Mouse (Mus musculus): ENCODE results near the gene Calm3. TPM values are rescaled to one million over a fixed set of nuclear protein-coding genes. Genes with fewer than 3 reads are reported as not detected.

The Calm3 gene
- polyA plus RNA-seq, 1 experiment = 452 TPM

DNA sequence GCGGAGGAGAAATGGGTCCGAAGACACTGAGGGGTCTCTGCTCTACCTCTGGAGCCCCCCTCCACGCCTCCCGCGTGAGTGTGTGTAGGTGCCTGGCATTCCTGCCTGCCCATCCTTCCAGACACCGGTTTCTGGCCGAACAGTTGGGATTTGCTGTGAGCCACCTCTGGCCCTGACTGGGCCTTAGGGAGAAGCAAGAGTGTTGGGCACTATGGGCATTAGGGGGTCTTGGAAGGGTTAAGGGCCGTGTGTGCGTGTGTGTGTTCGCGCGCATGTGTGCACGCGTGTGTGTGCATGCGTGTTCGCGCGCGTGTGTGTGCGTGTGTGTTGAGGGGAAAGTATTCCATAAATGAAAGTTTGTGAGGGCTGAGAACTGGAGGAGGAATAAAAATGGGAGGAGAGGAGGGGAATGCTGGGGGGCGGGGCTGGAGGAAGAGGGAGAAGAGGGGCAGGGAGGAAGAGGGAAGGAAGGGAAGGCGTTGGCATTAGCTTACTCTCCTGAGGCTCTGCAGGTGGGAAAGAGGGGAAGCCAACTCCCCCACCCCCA lies 23.5 kb upstream of the Calm3 start:
- peak overlapping the region; percentile 29 for H3K4me3 ChIP-seq (ENCODE audit: low read depth, low read length)
- no peak overlapping the region for H3K27ac ChIP-seq (ENCODE audit: insufficient read depth, low read depth, low read length)
- H3K4me1 ChIP-seq (ENCODE audit: control insufficient read depth, insufficient read depth, insufficient read length, low read length) = peaks cover 8% of the 10 kb centered on the region
- 32% methylated on average over 21 of the region's 22 CpGs for WGBS
- no peaks in the 10 kb centered on the region for H3K36me3 ChIP-seq (ENCODE audit: control insufficient read depth, insufficient read depth, low read length)
- H3K27me3 ChIP-seq (ENCODE audit: control insufficient read depth, insufficient read depth, low read length) = peaks cover 37% of the 10 kb centered on the region
- TF ChIP-seq POLR2A (IDR thresholded peaks at IDR 0.05; ENCODE audit: low read depth, low read length) = no peak
- TF ChIP-seq CTCF (IDR thresholded peaks at IDR 0.05; ENCODE audit: extremely low read depth, insufficient read length, insufficient replicate concordance, low read depth, low read length) = no peak

GRCm38 (mm10) chr7:16946441-16947348 lies 22.8 kb upstream of the Calm3 start:
- Histone ChIP-seq H3K4me3 (ENCODE audit: low read depth, low read length) (peak overlapping the region; percentile 29), H3K27me3 (ENCODE audit: control insufficient read depth, insufficient read depth, low read length) (peaks cover 37% of the 10 kb centered on the region), H3K36me3 (ENCODE audit: control insufficient read depth, insufficient read depth, low read length) (no peaks in the 10 kb centered on the region), H3K27ac (ENCODE audit: insufficient read depth, low read depth, low read length) (no peak overlapping the region), H3K4me1 (ENCODE audit: control insufficient read depth, insufficient read depth, insufficient read length, low read length) (peaks cover 8% of the 10 kb centered on the region)
- no peak for TF ChIP-seq POLR2A (IDR thresholded peaks at IDR 0.05; ENCODE audit: low read depth, low read length)
- WGBS = 13% methylated on average over 53 of the region's 53 CpGs

GRCm38 (mm10) chr7:16945419-16945818 lies 21.5 kb upstream of the Calm3 start:
- peaks cover 8% of the 10 kb centered on the region for H3K4me1 ChIP-seq (ENCODE audit: control insufficient read depth, insufficient read depth, insufficient read length, low read length)
- no peak overlapping the region for H3K27ac ChIP-seq (ENCODE audit: insufficient read depth, low read depth, low read length)
- no peak overlapping the region; the same call in 1 of the 2 replicates for H3K4me3 ChIP-seq (ENCODE audit: low read depth, low read length)
- TF ChIP-seq CTCF (IDR thresholded peaks at IDR 0.05; ENCODE audit: extremely low read depth, insufficient read length, insufficient replicate concordance, low read depth, low read length) (no peak), POLR2A (IDR thresholded peaks at IDR 0.05; ENCODE audit: low read depth, low read length) (no peak)
- 39% methylated on average over 17 of the region's 17 CpGs for WGBS
- peaks cover 37% of the 10 kb centered on the region for H3K27me3 ChIP-seq (ENCODE audit: control insufficient read depth, insufficient read depth, low read length)
- no peaks in the 10 kb centered on the region for H3K36me3 ChIP-seq (ENCODE audit: control insufficient read depth, insufficient read depth, low read length)

GRCm38 (mm10) chr7:16944808-16945315 lies 20.9 kb upstream of the Calm3 start:
- Histone ChIP-seq H3K27ac (ENCODE audit: insufficient read depth, low read depth, low read length) (no peak overlapping the region), H3K27me3 (ENCODE audit: control insufficient read depth, insufficient read depth, low read length) (peaks cover 37% of the 10 kb centered on the region), H3K36me3 (ENCODE audit: control insufficient read depth, insufficient read depth, low read length) (no peaks in the 10 kb centered on the region), H3K4me1 (ENCODE audit: control insufficient read depth, insufficient read depth, insufficient read length, low read length) (peaks cover 8% of the 10 kb centered on the region), H3K4me3 (ENCODE audit: low read depth, low read length) (peak overlapping the region; percentile 57)
- TF ChIP-seq POLR2A (IDR thresholded peaks at IDR 0.05; ENCODE audit: low read depth, low read length) = no peak
- TF ChIP-seq CTCF (IDR thresholded peaks at IDR 0.05; ENCODE audit: extremely low read depth, insufficient read length, insufficient replicate concordance, low read depth, low read length) = no peak
- 8% methylated on average over 22 of the region's 22 CpGs for WGBS

DNA sequence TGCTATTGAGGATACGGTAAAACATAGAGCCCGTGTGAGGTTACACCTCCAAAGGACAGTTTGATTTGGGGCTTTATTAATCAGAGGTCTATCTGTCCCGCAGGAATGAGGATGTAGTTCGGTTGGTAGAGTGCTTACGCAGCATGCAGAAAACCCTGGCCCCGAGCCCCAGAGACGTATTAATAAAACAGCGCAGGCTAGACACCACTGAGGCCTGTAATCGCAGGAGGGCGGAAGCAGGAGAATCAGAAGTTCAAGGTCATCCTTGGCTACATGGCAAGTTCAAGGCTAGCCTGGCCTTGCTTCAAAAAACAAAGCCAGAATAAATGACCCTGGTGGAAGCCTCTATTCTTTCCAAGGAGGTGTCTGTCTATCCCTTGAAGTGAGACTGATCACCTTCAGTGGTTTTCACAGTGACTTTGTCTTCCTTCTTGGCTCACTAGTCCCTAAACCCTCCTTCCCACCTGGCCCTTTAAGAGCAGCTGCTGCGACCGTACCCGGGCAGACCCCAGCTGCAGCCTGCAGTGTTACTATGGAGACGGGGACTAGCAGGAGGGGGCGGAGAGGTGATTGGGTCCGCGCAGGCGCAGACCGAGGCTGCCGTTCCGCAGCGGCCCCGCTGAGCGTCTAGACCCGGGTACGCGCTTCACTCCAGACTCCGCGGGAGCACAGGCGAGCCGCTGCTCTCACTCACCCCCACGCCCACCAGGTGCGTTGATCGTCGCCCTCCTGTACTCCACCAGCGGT lies 20.3 kb upstream of the Calm3 start, which contains the start of gene Pnmal2:
Gene Pnmal2 (plus strand): TSS at position 622 of the 747 bp plus-strand sequence.
- TF ChIP-seq CTCF (IDR thresholded peaks at IDR 0.05; ENCODE audit: extremely low read depth, insufficient read length, insufficient replicate concordance, low read depth, low read length) = no peak
- no peak for TF ChIP-seq POLR2A (IDR thresholded peaks at IDR 0.05; ENCODE audit: low read depth, low read length)
- H3K36me3 ChIP-seq (ENCODE audit: control insufficient read depth, insufficient read depth, low read length) = no peaks in the 10 kb centered on the region
- peaks cover 37% of the 10 kb centered on the region for H3K27me3 ChIP-seq (ENCODE audit: control insufficient read depth, insufficient read depth, low read length)
- WGBS = 23% methylated on average over 36 of the region's 36 CpGs
- H3K4me3 ChIP-seq (ENCODE audit: low read depth, low read length) = peak within 1 kb of the TSS; percentile 57
- H3K4me1 ChIP-seq (ENCODE audit: control insufficient read depth, insufficient read depth, insufficient read length, low read length) = peaks cover 8% of the 10 kb centered on the region; the same call in 1 of the 2 replicates
- no peak within 1 kb of the TSS for H3K27ac ChIP-seq (ENCODE audit: insufficient read depth, low read depth, low read length)

GRCm38 (mm10) chr7:16942861-16943260 lies 18.9 kb upstream of the Calm3 start:
- no peak overlapping the region for H3K27ac ChIP-seq (ENCODE audit: insufficient read depth, low read depth, low read length)
- TF ChIP-seq CTCF (IDR thresholded peaks at IDR 0.05; ENCODE audit: extremely low read depth, insufficient read length, insufficient replicate concordance, low read depth, low read length) (no peak), POLR2A (IDR thresholded peaks at IDR 0.05; ENCODE audit: low read depth, low read length) (no peak)
- 52% methylated on average over 4 of the region's 4 CpGs for WGBS
- peaks cover 31% of the 10 kb centered on the region for H3K27me3 ChIP-seq (ENCODE audit: control insufficient read depth, insufficient read depth, low read length)
- H3K36me3 ChIP-seq (ENCODE audit: control insufficient read depth, insufficient read depth, low read length) = no peaks in the 10 kb centered on the region
- peaks cover 8% of the 10 kb centered on the region; the same call in 1 of the 2 replicates for H3K4me1 ChIP-seq (ENCODE audit: control insufficient read depth, insufficient read depth, insufficient read length, low read length)
- H3K4me3 ChIP-seq (ENCODE audit: low read depth, low read length) = no peak overlapping the region
